Mouse (Mus musculus) CH12.LX (cell line): ENCODE measurements around the gene Cd27.

Source experiments
- CTCF ChIP-seq, 2 experiments: IDR thresholded peaks in 1 of 2; conservative IDR thresholded peaks in 1 of 2; 2 replicates each; pipeline ENCODE4 v1.5.1; 2011 to 2012; ENCODE audit warnings: low read depth in 2 of 2, low read length in 2 of 2, improper control_type of control experiment in 1 of 2, inconsistent platforms in 1 of 2, mild to moderate bottlenecking in 1 of 2, moderate library complexity in 1 of 2
- ELF1 ChIP-seq: IDR thresholded peaks from 2 replicates; pipeline ENCODE4 v1.6.1; 2014; ENCODE audit warnings: low read depth, mild to moderate bottlenecking, inconsistent platforms, low read length, improper control_type of control experiment
- EP300 ChIP-seq: IDR thresholded peaks from 2 replicates; pipeline ENCODE4 v1.6.1; 2011; ENCODE audit warnings: low read length, improper control_type of control experiment
- ETS1 ChIP-seq: conservative IDR thresholded peaks from 2 replicates; pipeline ENCODE4 v1.6.1; 2012; ENCODE audit warnings: low read depth, mild to moderate bottlenecking, inconsistent platforms, low read length, improper control_type of control experiment, moderate library complexity
- HCFC1 ChIP-seq: IDR thresholded peaks from 2 replicates; pipeline ENCODE4 v1.6.1; 2012; ENCODE audit warnings: low read depth, mild to moderate bottlenecking, inconsistent platforms, low read length, improper control_type of control experiment
- KAT2A ChIP-seq: IDR thresholded peaks from 2 replicates; pipeline ENCODE4 v1.6.1; 2012; ENCODE audit warnings: low read length, improper control_type of control experiment, inconsistent platforms; ENCODE audit not compliant: insufficient replicate concordance
- NELFE ChIP-seq: IDR thresholded peaks from 2 replicates; pipeline ENCODE4 v1.6.1; 2011; ENCODE audit warnings: low read depth, low read length, improper control_type of control experiment
- PAX5 ChIP-seq: IDR thresholded peaks from 2 replicates; pipeline ENCODE4 v1.6.1; 2012; ENCODE audit warnings: low read length, inconsistent platforms, mixed read lengths
- POLR2A ChIP-seq: IDR thresholded peaks from 2 replicates; pipeline ENCODE4 v1.6.1; 2011; ENCODE audit warnings: low read depth, mild to moderate bottlenecking, improper control_type of control experiment, low read length
- TBP ChIP-seq: conservative IDR thresholded peaks from 2 replicates; pipeline ENCODE4 v1.6.1; 2011; ENCODE audit warnings: low read depth, low read length, improper control_type of control experiment
- USF2 ChIP-seq: conservative IDR thresholded peaks from 2 replicates; pipeline ENCODE4 v1.6.1; 2011; ENCODE audit warnings: low read depth, low read length, improper control_type of control experiment
- ZC3H11A ChIP-seq: IDR thresholded peaks from 2 replicates; pipeline ENCODE4 v1.6.1; 2012; ENCODE audit warnings: low read depth, mild to moderate bottlenecking, inconsistent platforms, low read length, improper control_type of control experiment

- TF ChIP-seq ETS1, result no peak
- TF ChIP-seq CTCF (conservative IDR thresholded peaks at IDR 0.05 in 1 of 2, IDR thresholded peaks at IDR 0.05 in 1 of 2; ENCODE audit: low read depth in 2 of 2, low read length in 2 of 2), result no peak
- TF ChIP-seq EP300, result no peak
- TF ChIP-seq POLR2A, result no peak
- no peak for TF ChIP-seq USF2
- TF ChIP-seq NELFE, result no peak
- TF ChIP-seq TBP, result no peak
- no peak for TF ChIP-seq ZC3H11A
- TF ChIP-seq KAT2A, result no peak
- no peak for TF ChIP-seq HCFC1
- TF ChIP-seq ELF1, result no peak
- TF ChIP-seq PAX5, result no peak
Observed at GRCm38 (mm10) chr6:125241566-125241965, 4.8 kb upstream of the Cd27 start.
